Comparison of ENCODE assay signal across 7 mouse cellular contexts in genomic region chr6:72957676-72958641, GRCm38 (mm10). TPM values are rescaled to one million over a fixed set of nuclear protein-coding genes. Genes with fewer than 3 reads are reported as not detected.
DNase-seq lines count a peak whose midpoint lies in the region; ATAC-seq and TF ChIP-seq lines count a peak whose summit lies in the region.

No protein-coding gene starts in this region.

- WGBS in intestine, postnatal 0 days = under 1% methylated on average over 67 of the region's 75 CpGs
- under 1% methylated on average over 74 of the region's 75 CpGs for WGBS in midbrain, embryonic 11.5 days

- ATAC-seq in intestine, postnatal 0 days = peak; percentile 68
- ATAC-seq in midbrain, embryonic 11.5 days (ENCODE audit: low FRiP score) = peak; percentile 85

- H3K4me1 ChIP-seq in intestine, postnatal 0 days (replicated peaks; ENCODE audit: control insufficient read depth, insufficient read depth, low read length) = peaks cover 9% of the 10 kb centered on the region; the same call in 1 of the 2 replicates
- H3K4me1 ChIP-seq in midbrain, embryonic 11.5 days (ENCODE audit: control insufficient read depth, insufficient read depth, low read length) = peaks cover 9% of the 10 kb centered on the region; the same call in 1 of the 2 replicates

- H3K4me2 ChIP-seq in intestine, postnatal 0 days (replicated peaks; ENCODE audit: low read depth) = peak overlapping the region; percentile 72
- peak overlapping the region; percentile 80 for H3K4me2 ChIP-seq in midbrain, embryonic 11.5 days

- H3K27me3 ChIP-seq in intestine, postnatal 0 days (replicated peaks; ENCODE audit: control insufficient read depth, insufficient read depth, low read length) = no peaks in the 10 kb centered on the region
- H3K27me3 ChIP-seq in midbrain, embryonic 11.5 days (ENCODE audit: control insufficient read depth, insufficient read depth, low read length) = no peaks in the 10 kb centered on the region

- 0 out of 2 replicates have a peak, but pooled peaks have one; percentile 7 for TF ChIP-seq CTCF in intestine, postnatal 0 days (IDR thresholded peaks at IDR 0.05; ENCODE audit: low read depth)

- peak overlapping the region; percentile 85 for H3K9ac ChIP-seq in intestine, postnatal 0 days (ENCODE audit: low read depth, low read length)
- H3K9ac ChIP-seq in midbrain, embryonic 11.5 days (ENCODE audit: low read length) = peak overlapping the region; percentile 97

- DNase-seq in adrenal gland, adult 2 months = peak; percentile 89
- DNase-seq in embryo, embryonic 11.5 days (ENCODE audit: low read depth, low spot score) = peak; percentile 74
- peak; percentile 84 to 89 for DNase-seq in gastrocnemius, postnatal 4 days (ENCODE audit: low spot score in 2 of 2)
- peak; percentile 90 for DNase-seq in left cerebral cortex, postnatal 4 days
- peak; percentile 99 for DNase-seq in midbrain, embryonic 11.5 days (ENCODE audit: low spot score, missing footprints)
- DNase-seq in skeletal muscle tissue, adult 2 months (ENCODE audit: low read depth, low spot score) = peak; percentile 47

- no peaks in the 10 kb centered on the region for H3K9me3 ChIP-seq in intestine, postnatal 0 days (ENCODE audit: control insufficient read depth)
- no peaks in the 10 kb centered on the region for H3K9me3 ChIP-seq in midbrain, embryonic 11.5 days (ENCODE audit: control insufficient read depth, low read length)

- H3K36me3 ChIP-seq in intestine, postnatal 0 days (ENCODE audit: control insufficient read depth, insufficient read depth) = no peaks in the 10 kb centered on the region
- no peaks in the 10 kb centered on the region for H3K36me3 ChIP-seq in midbrain, embryonic 11.5 days (ENCODE audit: control insufficient read depth, insufficient read depth, low read length)

- peak overlapping the region; percentile 90 for H3K4me3 ChIP-seq in intestine, postnatal 0 days (ENCODE audit: low read depth, low read length)
- H3K4me3 ChIP-seq in midbrain, embryonic 11.5 days (ENCODE audit: low read depth, low read length) = peak overlapping the region; percentile 87

- H3K27ac ChIP-seq in intestine, postnatal 0 days (ENCODE audit: low read depth, low read length) = peak overlapping the region; percentile 93
- H3K27ac ChIP-seq in midbrain, embryonic 11.5 days (ENCODE audit: low read depth, low read length) = peak overlapping the region; percentile 68

- intact Hi-C loops in left cerebral cortex, postnatal 4 days (cut with DNase I) = no loop called here

RNA-seq across cellular contexts. Expression of gene Tmsb10, which starts 0.6 kb away (rescaled TPM):
- 100 to 1,000 TPM; 169 to 249 TPM for total RNA-seq in adrenal gland, adult 2 months (2021)
- polyA plus RNA-seq in adrenal gland, adult 2 months (2012; rRNA removed) = 18.0 and 18.5 TPM in 2 replicates
- total RNA-seq in gastrocnemius, postnatal 4 days (2021) = 1,000 to 10,000 TPM; 1,063 to 1,068 TPM
- 3,149 and 3,323 TPM in 2 replicates for polyA plus RNA-seq in intestine, postnatal 0 days (2015; fragmentation: Nextera tagmentation; extraction: Ambion mirVana)
- total RNA-seq in left cerebral cortex, postnatal 4 days (2021) = 1,000 to 10,000 TPM; 2,786 to 2,903 TPM
- polyA plus RNA-seq in midbrain, embryonic 11.5 days (2014; fragmentation: Nextera tagmentation; extraction: Ambion mirVana) = 3,363 and 3,486 TPM in 2 replicates

RNA-seq across cellular contexts. Expression of gene Kcmf1, which starts 58.2 kb away (rescaled TPM):
- 100 to 1,000 TPM in 1 of 2 experiments, 10 to 100 TPM in 1; 77.9 to 108 TPM for total RNA-seq in adrenal gland, adult 2 months (2021)
- polyA plus RNA-seq in adrenal gland, adult 2 months (2012; rRNA removed) = 213 and 217 TPM in 2 replicates
- total RNA-seq in gastrocnemius, postnatal 4 days (2021) = 10 to 100 TPM; 74.8 to 81.2 TPM
- 43.4 and 45.2 TPM in 2 replicates for polyA plus RNA-seq in intestine, postnatal 0 days (2015; fragmentation: Nextera tagmentation; extraction: Ambion mirVana)
- 10 to 100 TPM; 68.4 to 73.0 TPM for total RNA-seq in left cerebral cortex, postnatal 4 days (2021)
- 37.2 and 45.3 TPM in 2 replicates for polyA plus RNA-seq in midbrain, embryonic 11.5 days (2014; fragmentation: Nextera tagmentation; extraction: Ambion mirVana)

Comparison
In these comparisons a context has a peak if more than half of its experiments do, and no peak if none do; other contexts are left out.
1. Peak in every context shown above with its lines: DNase-seq, ATAC-seq, H3K4me3 ChIP-seq and H3K27ac ChIP-seq.
2. DNase-seq: peak in every context shown above with its lines; median percentile 99 in midbrain, embryonic 11.5 days; 90 in left cerebral cortex, postnatal 4 days; 89 in adrenal gland, adult 2 months; 86 in gastrocnemius, postnatal 4 days; 74 in embryo, embryonic 11.5 days; 47 in skeletal muscle tissue, adult 2 months.
3. RNA of gene Tmsb10, which starts 0.6 kb away (total RNA-seq): 2,786 to 2,903 TPM in left cerebral cortex, postnatal 4 days and 1,063 to 1,068 TPM in gastrocnemius, postnatal 4 days; 169 to 249 TPM in adrenal gland, adult 2 months; every median in the first group is over 4 times any median in the second.